Mouse (Mus musculus) left cerebral cortex, postnatal 4 days (tissue): ENCODE results near the gene Irf8. TPM values are rescaled to one million over a fixed set of nuclear protein-coding genes. Genes with fewer than 3 reads are reported as not detected.
"Not testable (repeated sequence)": the region's sequence is repeated elsewhere in the genome, so short reads cannot be mapped to it uniquely, and the experiment has no call there.

ENCODE experiments used
- DNase-seq: peaks from one replicate; pipeline ENCODE4 v3.0.0-alpha.2; 2022
- intact Hi-C: fragments of 180-260 bp; cut with DNase I; formaldehyde crosslinking; loops from one replicate; pipeline ENCODE4 v1.15.1; 2025
- total RNA-seq, 2 experiments: library from RNA; stranded (reverse); gene quantifications; 2 replicates each; pipeline ENCODE4 v1.2.3; 2021

Gene Irf8
- total RNA-seq, 2 experiments from 2014 or later, result 1.8 to 2.5 TPM

- no peak for DNase-seq
- intact Hi-C loops, result no loop called here
Measured at GRCm38 (mm10) chr8:120719586-120720236, 16.4 kb upstream of the Irf8 start.

DNA sequence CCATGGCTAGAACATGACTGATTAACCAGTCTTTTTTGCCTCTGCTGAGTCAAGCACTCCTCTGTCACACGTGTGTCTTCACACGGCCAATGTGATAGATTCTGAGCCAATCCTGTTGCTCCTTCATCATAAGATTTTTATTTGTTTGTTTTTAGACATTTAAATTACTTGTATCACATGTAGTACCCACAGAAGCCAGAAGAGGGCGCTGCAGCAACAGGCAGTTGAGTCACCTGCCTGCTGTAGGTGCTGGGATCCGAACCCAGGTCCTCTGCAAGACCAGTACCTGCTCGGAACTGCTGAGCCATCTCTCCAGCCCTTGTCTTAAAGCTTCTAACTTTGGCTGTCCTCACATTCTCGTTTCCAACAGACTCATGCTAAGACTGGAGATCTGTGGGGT lies 13.1 kb upstream of the Irf8 start:
- intact Hi-C loops, result no loop called here
- no peak for DNase-seq

DNA sequence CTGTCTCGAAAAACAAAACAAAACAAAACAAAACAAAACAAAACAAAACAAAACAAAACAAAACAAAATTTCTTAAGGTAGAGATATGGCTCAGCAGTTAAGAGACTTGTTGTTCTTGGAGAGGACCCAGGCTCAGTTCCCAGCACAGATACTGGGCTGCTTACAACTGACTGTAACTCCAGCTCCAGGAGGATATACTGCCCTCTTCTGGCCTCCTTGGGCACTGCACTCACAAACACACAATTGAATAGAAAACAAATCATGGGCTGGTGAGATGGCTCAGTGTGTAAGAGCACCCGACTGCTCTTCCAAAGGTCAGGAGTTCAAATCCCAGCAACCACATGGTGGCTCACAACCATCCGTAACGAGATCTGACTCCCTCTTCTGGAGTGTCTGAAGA lies 12.1 kb upstream of the Irf8 start:
- intact Hi-C loops, DNase-seq: not testable (repeated sequence)

DNA sequence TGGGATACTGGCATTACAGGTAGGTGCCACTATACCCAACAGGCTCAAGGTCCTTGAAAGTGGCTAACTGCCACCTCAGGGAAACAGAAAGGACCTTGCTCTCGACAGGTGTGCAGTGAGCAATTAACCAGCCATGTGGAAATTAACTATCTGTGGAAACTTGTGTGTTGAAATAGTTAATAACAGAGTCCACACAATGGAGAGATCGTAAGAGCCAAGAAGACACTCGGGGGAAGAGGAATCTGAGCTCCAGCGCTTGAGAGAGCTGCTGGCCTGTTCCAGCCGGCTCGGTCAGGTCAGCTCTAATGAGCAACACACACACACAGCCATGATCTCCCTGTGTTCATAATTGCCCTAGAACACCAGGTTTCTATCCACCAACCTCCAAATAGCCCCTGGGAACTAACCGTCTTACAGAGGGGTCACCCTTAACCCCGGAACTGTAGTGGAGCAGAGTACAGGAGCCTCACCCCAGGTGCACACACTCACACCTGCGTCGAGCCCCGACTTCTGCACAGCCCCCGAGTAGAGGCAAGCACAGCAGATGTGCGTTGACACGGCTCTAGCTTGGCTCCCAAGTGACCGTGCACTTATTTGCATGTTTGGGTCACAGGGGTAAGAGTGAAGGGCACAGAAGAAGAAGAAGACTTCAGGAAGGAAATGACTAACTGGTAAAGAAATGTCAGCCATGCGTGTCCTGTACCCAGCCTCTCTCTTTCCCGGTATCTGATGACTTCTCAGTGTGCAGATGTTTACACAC lies 11.2 kb upstream of the Irf8 start:
- intact Hi-C loops, result no loop called here
- DNase-seq, result no peak

- intact Hi-C loops, result no loop called here
- no peak for DNase-seq
Measured at GRCm38 (mm10) chr8:120725576-120725950, 10.6 kb upstream of the Irf8 start.

DNA sequence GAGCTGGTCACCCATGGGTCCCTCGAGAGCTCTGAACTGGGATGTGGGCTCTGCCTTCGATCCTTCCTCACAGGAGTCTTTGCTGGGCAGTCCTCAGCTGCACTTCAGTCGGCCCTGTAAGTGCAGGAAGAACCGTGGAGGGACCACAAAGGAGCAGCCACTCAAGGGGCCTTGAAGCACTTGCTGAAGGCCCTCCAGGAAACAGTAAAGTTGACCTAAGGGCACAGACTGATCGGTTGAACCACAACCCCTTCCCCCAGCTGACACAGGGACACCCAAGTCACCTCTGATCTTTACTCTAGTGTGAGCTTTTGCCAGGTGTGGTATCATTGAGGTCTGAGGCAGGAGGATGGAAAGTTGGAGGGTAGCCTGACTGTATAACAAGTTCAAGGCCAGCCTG lies 10.1 kb upstream of the Irf8 start:
- intact Hi-C loops, result no loop called here
- no peak for DNase-seq

GRCm38 (mm10) chr8:120728488-120729160 lies 7.5 kb upstream of the Irf8 start:
- intact Hi-C loops, result no loop called here
- no peak for DNase-seq

DNA sequence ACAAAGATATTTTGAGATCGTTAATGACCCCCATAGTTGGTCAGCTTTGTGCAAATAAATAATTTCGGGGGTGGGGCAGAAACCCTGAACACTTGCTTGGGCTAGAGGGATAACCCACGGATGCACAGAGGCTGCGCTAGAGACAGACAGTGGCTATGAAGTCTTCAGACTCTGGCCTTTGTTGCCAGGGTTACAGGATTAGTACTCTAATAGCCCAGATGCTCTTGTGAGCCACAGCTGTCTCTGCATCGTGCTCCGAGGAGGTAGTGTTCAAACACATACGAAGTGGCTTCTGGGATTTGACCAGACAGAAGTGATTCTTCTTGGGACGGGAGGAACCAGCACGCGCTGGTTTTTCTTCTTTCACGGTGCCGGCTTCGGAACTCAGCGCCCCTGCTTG lies 4.6 kb upstream of the Irf8 start:
- no peak for DNase-seq
- intact Hi-C loops, result no loop called here

DNA sequence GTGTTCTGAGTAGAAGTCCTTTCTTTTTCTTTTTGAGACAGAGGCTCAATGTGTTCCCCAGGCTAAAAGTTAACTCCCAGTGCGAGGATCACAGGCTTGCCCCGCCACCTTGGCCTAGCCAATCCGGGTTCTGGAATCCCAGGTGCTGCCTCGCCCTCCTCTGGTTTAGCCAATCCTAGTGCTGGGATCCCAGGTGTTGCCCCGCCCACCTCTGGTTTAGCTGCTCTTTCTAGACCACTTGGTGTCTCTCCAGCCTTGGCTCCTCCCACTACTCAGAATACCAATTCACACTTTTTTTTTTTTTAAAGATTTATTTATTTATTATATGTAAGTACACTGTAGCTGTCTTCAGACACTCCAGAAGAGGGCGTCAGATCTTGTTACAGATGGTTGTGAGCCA lies 4.1 kb upstream of the Irf8 start:
- intact Hi-C loops, result no loop called here
- no peak for DNase-seq

DNA sequence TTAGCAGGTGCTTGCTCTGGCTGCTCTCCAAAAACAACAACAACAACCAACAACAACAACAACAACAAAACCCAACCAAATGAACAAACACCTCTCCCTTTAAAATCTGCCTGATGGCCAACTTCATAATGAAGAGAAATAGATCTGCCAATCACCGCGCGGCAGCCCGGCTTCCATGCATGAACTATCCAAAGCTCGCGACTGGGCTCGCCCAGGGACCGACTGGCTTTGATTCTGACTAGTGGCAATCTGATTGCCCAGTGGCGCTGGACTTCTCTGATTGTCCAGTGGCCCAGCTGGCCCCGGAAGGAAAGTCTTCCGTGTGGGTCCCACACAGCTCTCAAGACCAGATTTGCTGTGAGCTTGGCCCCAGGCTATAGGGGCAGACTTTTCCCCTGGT lies 328 bp downstream of the Irf8 start:
- intact Hi-C loops, result no loop called here

DNA sequence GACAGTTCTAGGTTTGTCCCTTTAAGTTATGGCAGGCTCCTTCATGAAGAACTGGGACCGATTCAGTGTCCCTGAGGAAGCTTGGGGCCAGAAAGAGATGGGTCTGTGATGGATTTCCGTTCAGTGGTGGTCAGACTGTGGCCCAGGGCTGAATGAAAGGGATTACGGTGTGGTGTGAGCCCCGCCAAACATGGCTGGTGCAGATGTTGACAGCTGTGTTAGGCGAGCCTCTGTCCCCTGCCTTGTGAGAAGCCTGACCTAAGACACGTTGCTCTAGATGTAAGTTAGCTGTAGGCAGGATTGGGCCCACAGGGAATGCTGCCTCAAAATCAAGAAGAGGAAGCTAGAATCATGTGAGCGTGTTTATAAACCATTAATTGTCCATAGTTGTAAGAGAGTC lies 1.0 kb downstream of the Irf8 start:
- intact Hi-C loops, result no loop called here
- no peak for DNase-seq

More for the DNA sequence above, 328 bp downstream of the Irf8 start:
- DNase-seq, result peak; percentile 31

DNA sequence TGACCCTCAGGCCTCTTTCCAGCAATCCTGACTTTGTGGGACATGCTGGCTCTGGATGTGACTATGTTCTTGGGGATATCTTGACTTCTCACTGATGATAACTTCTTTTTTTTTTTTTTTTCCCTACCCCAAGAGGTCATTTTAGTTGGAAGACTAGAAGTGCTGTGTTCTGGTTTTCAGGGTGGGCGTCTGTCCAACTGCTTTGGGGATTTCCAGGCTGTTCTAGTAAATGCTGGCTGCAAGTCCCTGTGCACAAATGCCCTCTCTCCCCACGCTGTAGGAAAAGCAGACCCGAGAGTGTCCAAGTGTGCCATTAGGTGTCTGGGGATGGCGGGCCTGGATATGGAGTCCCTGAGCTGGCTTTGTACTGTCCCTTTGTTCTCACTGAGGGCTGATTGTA lies 2.6 kb downstream of the Irf8 start:
- intact Hi-C loops, result no loop called here
- no peak for DNase-seq

GRCm38 (mm10) chr8:120739526-120739925 lies 3.4 kb downstream of the Irf8 start:
- intact Hi-C loops, result no loop called here

GRCm38 (mm10) chr8:120740579-120740978 lies 4.4 kb downstream of the Irf8 start:
- intact Hi-C loops, result no loop called here

More at GRCm38 (mm10) chr8:120739526-120739925, 3.4 kb downstream of the Irf8 start:
- no peak for DNase-seq

GRCm38 (mm10) chr8:120741001-120741400 lies 4.8 kb downstream of the Irf8 start:
- DNase-seq, result no peak
- intact Hi-C loops, result no loop called here

More at GRCm38 (mm10) chr8:120740579-120740978, 4.4 kb downstream of the Irf8 start:
- no peak for DNase-seq

DNA sequence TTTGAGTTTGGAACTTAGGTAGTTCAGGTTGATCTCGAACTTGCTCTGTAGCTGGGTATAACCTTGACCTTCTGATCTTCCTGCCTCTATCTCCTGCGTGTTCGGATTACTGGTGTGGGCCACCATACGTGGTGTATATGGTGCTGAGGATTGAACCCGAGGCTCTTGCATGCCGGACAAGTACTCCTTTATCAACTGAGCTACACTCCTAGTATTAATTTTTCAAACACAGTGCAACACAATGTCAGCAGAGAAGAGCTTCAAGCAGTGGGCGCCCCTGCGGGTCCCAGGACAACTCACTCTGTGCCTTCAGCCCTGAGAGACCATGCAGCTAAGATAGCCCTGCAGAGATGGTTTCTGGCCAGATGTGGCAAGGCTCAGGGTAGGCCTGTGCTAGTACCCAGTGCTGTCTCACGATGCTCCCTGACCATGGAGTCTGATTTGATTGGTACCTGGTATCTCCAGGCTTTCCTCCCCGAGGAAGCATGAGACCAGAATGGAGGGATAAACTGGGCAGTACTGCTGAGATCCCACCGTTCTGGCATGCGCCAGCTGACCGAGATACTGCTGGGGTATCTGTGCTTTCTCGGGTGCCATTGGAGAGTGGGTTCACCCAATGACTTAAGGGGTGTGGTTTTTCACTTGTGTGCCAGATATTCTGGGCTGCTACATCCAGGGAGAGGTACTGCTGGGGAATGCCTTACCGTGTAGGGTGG lies 5.8 kb downstream of the Irf8 start:
- intact Hi-C loops, result no loop called here
- no peak for DNase-seq

DNA sequence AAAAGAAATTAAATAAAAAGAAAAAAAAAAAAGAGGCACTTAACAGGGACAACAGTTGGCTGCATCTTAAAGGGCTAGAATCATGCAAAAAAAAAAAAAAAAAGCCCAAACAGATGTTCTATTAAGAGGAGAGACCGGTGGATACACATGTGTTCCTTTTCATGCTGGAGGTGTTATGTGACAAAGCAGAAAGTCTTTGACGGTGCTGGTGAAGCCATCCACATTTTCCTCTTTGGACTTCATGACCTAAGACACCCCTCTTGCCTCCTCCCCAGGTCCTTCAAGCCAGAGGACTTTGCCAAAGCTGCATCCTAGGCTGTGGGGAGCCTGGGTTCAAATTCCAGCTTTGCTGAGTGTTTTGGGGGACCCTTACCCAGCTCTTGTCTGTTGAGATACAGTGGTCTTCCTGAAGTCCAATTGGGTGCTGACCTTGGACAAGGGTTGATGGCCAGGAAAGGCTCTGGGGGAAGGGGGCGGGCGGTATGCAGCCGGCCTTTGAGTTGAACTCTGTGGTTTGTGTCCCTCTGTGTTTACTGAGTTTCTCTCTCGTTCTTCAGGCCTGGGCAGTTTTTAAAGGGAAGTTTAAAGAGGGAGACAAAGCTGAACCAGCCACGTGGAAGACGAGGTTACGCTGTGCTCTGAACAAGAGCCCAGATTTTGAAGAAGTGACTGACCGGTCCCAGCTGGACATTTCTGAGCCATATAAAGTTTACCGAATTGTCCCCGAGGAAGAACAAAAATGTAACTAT lies 7.2 kb downstream of the Irf8 start:
- DNase-seq, result no peak
- intact Hi-C loops, result no loop called here

DNA sequence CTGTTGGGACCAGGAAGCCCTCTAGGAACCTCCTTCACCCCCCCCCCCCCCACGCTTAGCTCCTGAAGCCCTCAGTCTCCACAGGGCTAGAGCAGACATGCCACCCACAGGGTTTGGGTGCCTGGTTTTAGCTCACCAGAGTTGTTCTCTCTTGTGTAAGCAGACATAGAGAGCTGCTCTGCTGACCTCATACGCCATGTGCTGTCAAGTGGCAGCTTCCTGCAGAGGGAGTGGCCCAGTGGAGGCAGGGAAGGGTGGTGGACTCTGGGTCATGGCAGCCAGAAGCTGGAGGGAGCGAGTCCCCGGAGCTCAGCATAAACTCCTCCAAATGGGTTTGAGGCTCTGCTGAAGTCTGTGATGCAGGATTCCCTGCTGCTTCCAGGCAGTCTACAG lies 7.7 kb downstream of the Irf8 start:
- no peak for DNase-seq
- intact Hi-C loops, result no loop called here

DNA sequence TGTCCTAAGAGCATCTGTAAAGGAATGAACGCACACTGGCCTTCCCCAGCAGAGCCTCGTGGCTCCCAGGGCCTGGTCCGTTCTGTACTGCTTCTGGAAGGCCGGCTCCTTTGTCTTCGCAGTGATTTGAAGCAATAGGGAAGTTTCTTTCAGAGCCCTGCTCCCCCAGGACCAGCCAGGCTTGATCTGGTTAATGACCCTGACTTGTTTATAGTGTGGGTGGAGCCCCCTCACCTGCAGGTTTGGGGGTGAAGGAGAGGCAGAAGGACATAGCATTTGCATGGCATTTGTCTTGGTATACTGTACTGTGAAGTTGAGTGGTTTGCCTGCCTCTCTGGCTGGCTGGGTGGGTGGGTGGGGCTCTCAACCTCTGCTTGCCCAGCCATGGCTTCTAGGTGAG lies 8.3 kb downstream of the Irf8 start:
- intact Hi-C loops, result no loop called here

GRCm38 (mm10) chr8:120745226-120745625 lies 9.1 kb downstream of the Irf8 start:
- intact Hi-C loops, result no loop called here
- DNase-seq, result no peak

More for the DNA sequence above, 8.3 kb downstream of the Irf8 start:
- no peak for DNase-seq
